Mouse (Mus musculus) brain, adult 2 months (tissue): ENCODE results near the gene Fkrp.

ENCODE experiments used
- DNase-seq: peaks from one replicate; pipeline ENCODE4 v3.0.0; 2011; ENCODE audit warnings: low read depth, low spot score

Fkrp gene

DNA sequence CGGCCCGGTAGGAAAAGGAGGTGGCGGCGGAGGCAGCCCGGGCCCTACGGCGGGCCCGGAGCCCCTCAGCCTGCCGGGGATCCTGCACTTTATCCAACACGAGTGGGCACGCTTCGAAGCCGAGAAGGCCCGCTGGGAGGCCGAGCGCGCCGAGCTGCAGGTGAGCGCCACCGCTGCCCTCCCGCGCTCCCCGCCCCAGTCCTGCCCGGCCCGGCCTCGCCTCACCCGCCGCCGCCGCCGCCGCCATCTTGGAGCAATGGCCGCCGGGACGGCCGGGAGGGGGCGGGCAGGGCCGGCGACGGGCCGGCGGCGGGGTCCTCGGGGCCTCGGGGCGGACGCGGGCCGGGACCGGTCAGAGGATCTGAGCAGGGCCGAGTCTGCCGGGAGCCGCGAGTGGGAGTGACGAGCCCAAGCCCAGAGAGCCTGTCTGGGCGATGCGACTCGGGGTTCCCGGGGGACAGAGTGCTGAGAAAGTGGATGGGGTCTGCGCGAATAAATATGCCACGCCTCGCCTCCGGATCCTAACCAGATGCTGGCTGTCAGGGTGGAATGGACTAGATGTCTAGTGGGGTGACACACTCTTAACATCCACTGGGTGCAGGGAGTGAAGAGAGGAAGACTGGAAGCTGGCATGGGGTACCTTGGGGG lies at the start of gene Fkrp:
TSS of gene Fkrp (minus strand) at position 258 of the 648 bp plus-strand sequence.
- no peak for DNase-seq

DNA sequence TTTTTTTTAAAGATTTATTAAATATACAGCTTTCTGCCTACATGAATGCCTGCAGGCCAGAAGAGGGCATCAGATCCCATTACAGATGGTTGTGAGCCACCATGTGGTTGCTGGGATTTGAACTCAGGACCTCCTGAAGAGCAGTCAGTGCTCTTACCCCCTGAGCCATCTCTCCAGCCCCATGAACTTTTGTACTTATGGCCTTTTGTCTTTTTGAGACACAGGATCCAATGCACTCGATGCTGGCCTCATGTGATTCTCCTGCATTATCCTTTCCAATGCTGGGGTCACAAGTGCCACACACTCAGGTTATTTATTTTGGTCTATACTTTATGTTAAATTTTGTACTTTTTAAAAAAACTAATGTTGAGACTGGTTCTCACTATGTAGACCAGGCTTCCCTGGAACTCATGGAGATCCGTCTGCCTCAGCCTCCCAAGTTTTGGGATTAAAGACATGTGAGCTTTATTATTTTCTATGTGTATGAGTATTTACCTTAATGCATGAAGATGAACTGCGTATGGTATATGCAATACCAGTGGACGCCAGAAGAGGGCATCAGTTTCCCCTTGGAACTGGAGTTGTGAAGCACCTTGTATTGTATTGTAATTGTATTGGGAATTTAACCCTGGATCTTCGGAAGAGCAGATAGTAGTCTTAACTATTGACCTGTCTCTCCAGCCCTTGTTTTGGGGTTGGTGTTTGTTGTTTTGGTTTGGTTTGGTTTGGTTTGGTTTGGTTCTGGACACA lies 43.5 kb upstream of the Fkrp start:
- DNase-seq, result peak; percentile 84

- peak; percentile 73 for DNase-seq
Observed at GRCm38 (mm10) chr7:16858336-16858735, 41.8 kb upstream of the Fkrp start.

DNA sequence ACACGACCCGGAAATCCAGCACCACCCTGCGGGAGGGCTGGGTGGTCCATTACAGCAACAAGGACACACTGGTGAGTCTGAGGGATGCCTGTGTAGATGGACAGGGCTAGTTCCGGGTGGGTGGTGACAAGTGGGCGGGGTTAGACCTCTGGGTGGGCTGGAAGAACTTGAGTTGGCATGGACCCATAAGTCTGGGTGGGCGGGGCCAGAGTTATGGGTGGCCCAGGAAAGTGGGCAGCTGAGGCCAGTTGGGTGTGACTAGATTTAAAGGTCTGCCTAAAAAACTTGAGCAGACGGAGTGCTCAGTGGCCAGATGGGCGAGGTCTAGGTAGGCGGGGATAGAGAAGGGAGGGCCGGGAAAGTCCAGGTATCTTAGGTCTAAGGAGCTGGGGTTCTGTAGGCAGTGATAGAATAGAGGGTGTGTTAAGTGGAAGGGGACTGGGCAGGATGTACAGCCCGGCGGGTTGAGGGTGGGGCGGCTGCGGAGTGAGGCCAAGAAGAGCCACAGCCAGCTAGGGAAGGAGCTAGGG lies 36.8 kb upstream of the Fkrp start:
- peak; percentile 43 for DNase-seq

DNA sequence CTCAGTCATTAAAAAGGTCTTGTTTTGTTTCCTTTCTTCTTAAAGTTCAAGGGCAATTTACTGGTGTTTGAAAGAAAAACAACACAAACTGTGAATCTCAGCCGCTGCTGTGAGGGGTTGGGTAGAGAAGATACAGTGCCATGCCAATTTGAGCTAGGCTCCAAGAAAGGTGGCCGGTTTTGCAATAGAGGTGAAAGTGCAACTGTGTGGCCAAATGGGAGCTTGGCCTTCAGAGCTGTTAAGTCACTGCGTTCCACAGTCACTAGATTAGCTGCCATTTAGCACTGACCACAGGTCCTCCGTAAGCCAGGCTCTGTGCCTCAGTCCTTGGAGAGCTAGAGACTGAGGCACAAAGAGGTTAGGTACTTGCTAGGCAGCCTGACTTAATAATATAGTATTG lies 35.1 kb upstream of the Fkrp start:
- no peak for DNase-seq

- DNase-seq, result peak; percentile 82
Observed at GRCm38 (mm10) chr7:16848579-16848978, 32.0 kb upstream of the Fkrp start.

GRCm38 (mm10) chr7:16847507-16847906 lies 31.0 kb upstream of the Fkrp start:
- no peak for DNase-seq

- DNase-seq, result no peak
Observed at GRCm38 (mm10) chr7:16846775-16847174, 30.2 kb upstream of the Fkrp start.

DNA sequence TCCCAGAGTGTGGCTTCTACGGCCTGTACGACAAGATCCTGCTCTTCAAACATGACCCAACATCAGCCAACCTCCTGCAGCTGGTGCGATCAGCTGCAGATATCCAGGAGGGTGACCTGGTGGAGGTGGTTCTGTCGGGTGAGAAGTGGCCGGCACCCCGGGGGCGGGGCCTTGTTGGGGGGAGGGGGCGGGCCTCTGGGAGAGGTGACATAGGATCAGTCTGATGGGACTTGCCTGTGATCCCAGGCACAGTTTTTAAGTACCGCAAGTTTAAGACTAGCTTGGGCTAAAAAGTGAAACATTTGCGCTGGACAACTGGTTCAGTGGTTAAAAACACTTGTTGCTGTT lies 29.3 kb upstream of the Fkrp start:
- no peak for DNase-seq

DNA sequence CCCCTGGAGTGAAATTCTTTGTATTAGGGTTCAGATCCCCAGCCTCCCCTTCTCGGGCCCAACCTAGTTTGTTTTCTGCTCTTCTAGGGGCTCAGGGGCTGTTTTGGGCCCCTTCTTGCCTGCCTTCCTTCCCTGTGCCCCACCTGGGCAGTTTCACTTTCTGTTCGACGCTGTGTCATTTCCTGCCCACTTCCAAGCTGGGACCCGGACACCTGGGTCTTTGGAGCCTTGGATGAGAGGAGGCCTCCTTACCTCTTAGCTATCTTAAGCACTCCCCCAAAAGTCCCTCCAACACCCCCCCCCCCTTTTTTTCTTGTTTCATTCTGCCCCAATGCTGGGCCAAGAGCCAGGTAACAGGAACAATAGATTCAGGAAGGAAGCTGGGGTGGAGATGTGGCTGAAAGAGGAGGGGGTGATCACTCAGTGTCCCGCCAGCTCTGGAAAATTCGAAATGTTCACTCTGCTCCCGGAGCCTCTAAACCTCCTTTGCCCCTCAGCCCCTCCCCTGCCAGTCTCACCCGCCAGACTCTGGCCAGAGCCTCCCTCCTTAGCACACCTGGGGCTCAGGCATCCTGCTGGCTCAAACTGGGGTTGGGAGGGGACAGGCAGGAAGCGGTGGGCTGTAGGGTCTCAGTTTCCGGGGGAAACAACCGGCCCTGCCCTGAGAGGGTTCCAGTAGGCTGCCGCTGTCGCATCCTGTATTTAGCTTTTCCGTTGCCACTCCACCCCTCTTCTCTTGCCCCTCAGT lies 28.7 kb upstream of the Fkrp start:
- no peak for DNase-seq

DNA sequence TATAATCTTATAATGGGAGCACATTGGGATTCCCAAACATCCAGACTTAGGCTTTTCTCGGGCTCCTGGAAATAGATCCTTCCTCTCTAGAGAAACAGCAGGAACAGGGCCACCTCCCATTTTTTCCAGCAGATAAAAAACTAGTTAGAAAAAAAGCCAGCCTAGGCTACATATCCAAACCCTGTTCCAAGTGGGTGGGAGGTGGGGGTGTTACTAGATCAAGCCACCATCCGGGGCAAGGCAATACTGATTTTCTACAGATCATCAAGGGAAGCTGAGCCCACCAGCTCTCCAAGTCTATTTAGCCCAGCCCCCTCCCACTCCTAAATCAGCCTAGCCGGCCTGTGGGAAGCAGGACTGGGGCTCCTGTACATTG lies 28.2 kb upstream of the Fkrp start:
- DNase-seq, result peak; percentile 42

- DNase-seq, result no peak
Observed at GRCm38 (mm10) chr7:16843441-16844171, 27.1 kb upstream of the Fkrp start.

GRCm38 (mm10) chr7:16842645-16843063 lies 26.1 kb upstream of the Fkrp start, which contains the start of gene Prkd2:
Gene Prkd2, plus strand, starts transcription at chr7:16842902.
- DNase-seq, result peak; percentile 91

DNA sequence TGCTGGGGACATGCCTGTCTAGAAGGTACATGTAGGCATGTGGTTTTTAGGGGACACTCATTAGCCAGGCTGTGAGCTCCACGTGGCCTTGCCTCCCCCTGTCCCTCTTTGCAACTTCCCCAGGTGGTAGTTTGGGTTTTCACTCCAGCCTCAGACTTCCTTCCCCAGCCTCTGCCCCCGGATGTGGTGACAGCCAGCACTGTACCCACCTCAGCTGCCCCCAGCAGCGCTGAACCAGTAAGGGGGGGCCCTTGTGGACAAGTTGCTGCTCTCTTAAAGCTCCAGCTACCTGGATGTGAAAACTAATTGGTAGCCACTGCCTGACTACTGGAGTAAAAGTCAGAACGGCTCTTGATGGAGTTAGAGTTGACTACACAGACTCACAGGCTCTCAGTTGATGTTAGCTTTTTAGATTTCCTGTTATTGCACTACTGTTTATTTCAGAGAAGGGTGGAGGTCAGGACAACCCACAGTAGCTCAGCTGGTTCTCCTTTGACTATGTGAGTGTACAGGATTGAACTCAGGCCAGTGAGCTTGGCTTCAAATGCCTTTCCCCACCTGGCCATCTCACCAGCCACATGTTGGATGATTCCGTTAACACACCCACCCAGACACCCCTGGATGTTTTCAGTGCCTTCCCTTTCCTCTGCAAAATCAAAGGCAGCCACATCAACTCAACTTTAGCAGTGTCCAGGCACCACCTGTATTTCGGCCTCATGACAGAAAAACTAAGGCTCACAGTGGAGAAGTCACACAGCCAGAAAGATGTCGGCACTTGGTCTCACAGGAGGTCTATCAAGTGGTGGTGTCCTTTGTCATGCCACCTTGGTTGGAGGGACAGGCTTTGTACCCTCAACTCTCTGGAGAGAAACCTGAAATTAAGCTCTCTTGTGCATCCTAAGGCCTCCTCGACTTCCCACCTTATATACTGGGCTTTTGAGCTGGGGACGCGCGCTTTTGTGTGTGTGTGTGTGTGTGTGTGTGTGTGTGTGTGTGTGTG lies 25.3 kb upstream of the Fkrp start:
- no peak for DNase-seq

DNA sequence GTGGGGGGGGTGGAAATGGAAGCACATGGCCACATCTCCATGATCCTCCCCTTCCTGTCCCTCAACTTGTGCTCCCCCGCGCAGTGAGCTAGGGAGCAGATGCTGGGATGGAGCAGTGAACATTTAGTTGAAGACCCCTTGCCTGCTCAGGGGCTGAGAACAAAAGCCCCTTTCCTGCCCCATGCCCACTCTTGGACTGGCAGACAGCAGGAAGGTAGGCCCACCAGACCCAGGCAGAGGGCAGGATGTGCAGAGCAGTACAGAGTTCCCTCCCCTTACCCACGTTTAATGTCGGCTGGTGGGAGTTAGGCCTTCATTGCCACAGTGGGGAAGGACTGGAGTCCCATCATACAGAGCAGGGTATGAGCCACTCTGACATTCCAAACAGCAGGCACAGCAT lies 24.5 kb upstream of the Fkrp start:
- no peak for DNase-seq

- no peak for DNase-seq
Observed at GRCm38 (mm10) chr7:16840109-16840491, 23.6 kb upstream of the Fkrp start.

- DNase-seq, result no peak
Observed at GRCm38 (mm10) chr7:16839427-16840108, 23.0 kb upstream of the Fkrp start.

- peak; percentile 74 for DNase-seq
Observed at GRCm38 (mm10) chr7:16838804-16839426, 22.4 kb upstream of the Fkrp start.
